Mouse (Mus musculus) embryo, embryonic 10 days (tissue): Measurements from ENCODE around the gene Sema5a.

ENCODE experiments used
- DNase-seq: peaks from one replicate; pipeline ENCODE4 v3.0.0-alpha.2; 2015; ENCODE audit warnings: low spot score

Gene Sema5a

DNA sequence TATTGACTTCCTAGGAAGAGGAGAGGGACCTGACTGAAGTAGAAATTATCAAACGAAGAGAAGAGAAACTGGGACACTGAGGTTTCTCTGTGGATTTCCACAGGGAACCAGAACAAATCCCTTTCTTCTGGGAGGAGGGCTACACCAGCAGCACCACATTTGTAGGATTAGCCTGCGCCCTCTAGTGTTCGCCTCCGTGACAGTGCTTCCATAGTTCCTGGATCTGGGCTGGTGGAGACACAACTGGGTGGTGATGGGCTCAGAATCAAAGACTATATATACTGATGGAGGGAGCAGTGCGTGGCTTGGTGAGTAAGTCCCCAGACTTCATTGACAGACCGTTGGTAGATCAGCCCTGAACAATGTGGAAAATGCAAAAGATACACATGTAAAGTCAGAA is 193.0 kb downstream of the Sema5a start:
- peak; percentile 89 for DNase-seq

GRCm38 (mm10) chr15:32442745-32443144 is 198.1 kb downstream of the Sema5a start:
- no peak for DNase-seq

- DNase-seq, result peak; percentile 35
These were observed 203.1 kb downstream of the Sema5a start for GRCm38 (mm10) chr15:32447558-32448349.

DNA sequence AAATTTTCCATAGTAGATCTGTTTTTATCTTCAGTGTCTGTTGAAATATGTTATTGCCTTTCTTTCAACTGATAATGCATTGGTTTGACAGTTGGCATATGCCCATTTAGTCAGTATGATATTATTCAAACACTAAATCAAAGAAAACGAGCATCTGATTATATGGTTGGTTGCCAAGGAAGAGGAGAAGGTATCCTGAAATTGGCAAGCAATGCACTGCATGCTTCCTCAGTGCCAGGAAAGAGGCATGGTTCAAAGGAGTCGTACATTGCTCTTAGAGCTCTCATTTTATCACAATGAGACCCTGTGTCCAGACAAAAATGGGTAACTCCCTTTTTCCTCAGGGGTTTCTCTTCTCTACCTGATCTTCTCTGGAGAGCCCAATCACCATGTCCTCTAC is 214.4 kb downstream of the Sema5a start:
- DNase-seq, result no peak

DNA sequence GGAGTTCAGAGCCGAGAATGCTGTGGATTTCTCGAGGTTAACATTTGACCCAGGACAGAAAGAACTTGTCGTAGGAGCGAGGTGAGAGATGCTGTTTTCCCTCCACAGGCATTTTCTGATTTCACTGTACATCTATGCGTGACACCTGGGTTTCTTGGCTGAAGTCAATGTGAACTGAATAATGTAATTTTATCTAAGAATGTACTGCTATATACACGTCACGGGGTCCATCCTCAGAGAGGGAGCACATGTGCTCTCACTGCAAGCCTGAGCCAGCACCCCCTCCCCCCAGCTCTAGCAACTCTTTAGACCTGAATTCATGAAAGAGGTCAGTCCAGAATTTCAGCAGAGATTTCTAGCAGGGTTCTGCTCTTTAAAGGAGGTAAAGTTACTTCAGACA is 215.6 kb downstream of the Sema5a start:
- no peak for DNase-seq

DNA sequence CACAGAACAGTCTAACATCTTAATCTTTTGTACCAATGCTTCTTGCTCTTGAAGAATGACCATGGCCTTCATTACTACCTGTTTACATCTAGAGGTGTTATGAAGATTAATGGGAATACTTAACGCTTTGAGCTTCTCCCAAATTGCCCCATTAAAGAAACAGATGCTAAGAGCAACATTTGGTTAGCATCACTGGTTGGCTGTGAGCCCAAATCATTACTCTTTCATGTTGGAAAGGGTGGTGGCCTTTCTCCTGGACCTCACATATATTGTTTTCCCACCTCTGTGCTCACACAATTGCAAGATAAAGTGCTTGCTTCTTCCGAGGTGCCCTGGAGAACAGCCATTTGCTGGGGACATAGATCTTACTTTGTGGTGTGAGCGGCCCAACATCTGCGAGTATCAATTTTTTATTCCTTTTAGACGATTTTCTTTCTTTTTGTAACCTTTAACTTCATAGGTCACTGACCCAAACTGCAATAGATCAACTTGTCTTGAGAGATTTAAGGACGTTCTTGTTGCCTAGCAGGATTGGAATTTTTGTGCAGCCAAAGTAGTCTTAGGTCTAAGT is 227.0 kb downstream of the Sema5a start:
- DNase-seq, result peak; percentile 44

DNA sequence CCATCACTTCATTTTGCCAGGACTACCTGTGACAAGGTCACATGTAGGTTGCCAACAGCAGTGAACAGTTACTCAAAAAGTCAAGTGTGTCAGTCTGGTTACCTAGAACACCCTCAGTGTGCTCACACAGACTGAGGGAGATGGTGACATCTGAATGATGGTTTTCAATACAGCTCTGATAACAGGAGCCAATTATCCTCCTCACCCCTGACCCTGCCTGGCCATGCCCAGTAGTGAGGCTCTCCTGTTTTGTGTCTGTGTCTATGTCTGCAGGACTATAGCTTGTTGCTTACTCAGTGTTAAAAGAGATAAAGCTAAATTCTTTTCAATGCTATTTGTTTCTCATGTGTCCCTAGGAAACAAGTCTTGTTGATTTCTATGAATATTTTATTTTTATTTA is 236.1 kb downstream of the Sema5a start:
- DNase-seq, result peak; percentile 30

GRCm38 (mm10) chr15:32485064-32485964 is 240.7 kb downstream of the Sema5a start:
- DNase-seq, result no peak

- DNase-seq, result no peak
These were observed 243.4 kb downstream of the Sema5a start for GRCm38 (mm10) chr15:32487968-32488367.

DNA sequence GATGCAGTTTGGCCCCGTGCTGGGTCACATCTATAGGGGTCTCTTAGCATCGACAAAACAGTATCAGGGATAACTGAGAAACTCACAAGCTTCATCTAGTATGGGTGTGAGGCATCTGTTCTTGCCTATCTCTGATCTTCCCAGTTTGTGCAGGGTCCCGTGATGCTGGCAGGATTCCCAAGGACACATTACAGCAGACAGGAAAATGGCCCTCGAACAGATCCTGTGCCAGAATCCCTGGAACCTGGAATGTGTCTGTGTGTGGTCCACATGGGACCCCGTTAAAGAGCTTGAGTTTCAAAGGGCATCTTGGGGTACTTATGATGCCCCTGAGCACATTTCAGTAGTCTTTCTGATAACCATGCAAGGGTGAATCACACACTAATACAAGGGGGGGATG is 249.6 kb downstream of the Sema5a start:
- DNase-seq, result no peak

- no peak for DNase-seq
These were observed 250.3 kb downstream of the Sema5a start for GRCm38 (mm10) chr15:32494899-32495298.

DNA sequence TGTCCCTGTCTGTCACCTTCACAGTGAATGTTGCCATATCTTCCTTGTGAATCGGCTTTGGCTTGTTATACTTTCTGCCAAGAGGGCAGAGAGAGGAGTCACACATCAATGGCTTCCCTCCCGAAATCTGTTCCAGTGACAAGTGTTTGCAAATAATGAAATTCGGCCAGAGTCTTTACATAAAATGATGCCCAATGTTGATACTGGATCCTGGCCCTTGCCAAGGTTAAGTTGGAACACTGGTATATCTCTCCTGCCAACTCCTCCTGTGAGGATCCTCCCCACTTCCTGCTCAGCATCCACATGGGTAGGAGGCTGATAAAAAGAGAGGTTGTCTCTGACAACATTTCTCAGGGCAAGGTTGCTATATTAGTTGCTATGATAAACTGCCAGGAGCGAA is 252.3 kb downstream of the Sema5a start:
- no peak for DNase-seq

GRCm38 (mm10) chr15:32505941-32506340 is 261.3 kb downstream of the Sema5a start:
- DNase-seq, result no peak

DNA sequence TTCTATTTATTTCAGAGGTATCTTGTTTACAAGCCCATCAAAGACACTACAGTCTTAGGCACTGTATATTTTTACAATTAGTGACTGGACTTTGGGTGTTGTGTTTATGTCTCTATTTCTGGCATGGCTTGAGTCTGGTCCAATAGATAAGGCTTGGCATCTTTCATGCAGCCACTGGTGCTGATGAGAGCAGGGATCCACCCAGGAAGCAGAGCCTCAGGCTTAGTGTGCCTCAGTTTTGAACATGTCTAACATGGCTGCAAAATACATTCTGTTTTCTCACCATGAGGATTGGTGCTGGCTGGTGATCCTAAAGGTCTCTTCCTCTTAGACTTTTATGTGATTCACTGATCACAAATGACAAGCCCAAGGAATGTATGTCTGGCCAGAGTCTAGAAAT is 263.7 kb downstream of the Sema5a start:
- DNase-seq, result no peak

GRCm38 (mm10) chr15:32514877-32515276 is 270.3 kb downstream of the Sema5a start:
- DNase-seq, result no peak

- no peak for DNase-seq
These were observed 273.3 kb downstream of the Sema5a start for GRCm38 (mm10) chr15:32517954-32518353.

DNA sequence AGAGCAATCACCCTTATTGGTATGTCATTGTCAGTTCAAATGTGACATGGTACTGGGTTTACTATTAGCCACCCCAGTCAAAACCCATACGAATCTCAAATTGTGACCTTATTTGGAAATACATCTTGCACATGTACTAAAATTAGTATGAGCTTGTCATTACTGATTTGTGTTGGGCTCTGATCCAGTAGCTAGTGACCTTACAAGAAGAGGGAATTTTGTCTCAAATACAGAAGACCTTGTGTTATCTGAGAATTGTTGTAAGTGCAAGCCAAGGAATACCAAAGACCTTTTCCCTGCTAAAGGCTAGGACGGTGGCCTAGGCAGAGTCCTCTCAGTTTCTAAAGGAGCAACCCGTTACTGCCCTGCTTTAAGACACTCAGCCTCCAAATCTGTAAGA is 287.9 kb downstream of the Sema5a start:
- DNase-seq, result no peak

- no peak for DNase-seq
These were observed 289.0 kb downstream of the Sema5a start for GRCm38 (mm10) chr15:32533541-32534080.

GRCm38 (mm10) chr15:32536755-32537503 is 292.3 kb downstream of the Sema5a start:
- no peak for DNase-seq

GRCm38 (mm10) chr15:32537504-32537792 is 292.8 kb downstream of the Sema5a start:
- no peak for DNase-seq

- DNase-seq, result no peak
These were observed 293.5 kb downstream of the Sema5a start for GRCm38 (mm10) chr15:32538092-32538491.

DNA sequence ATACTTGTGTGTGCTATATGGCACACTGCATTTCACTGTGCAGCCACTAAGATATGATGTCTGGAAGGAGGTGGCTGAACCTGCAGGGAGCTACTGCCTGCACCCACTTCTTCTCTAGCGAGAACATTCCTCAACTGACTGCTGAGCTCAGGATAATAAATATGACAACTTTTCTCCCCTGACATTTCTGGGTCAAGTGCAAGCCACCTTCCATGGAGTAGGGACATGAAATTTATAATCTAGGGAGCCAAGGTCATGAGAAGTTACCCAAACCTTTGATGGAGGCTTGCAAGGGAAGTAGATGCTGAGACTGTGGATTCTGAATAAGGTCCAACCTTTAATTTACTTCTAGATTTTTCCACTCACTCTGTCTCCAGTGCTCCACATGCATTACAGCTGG is 298.1 kb downstream of the Sema5a start:
- DNase-seq, result no peak
